Mouse (Mus musculus) testis, adult 2 months (tissue): ENCODE data around the gene Mrgprh. TPM values are rescaled to one million over a fixed set of nuclear protein-coding genes. Genes with fewer than 3 reads are reported as not detected.

Experiments used
- H3K27ac ChIP-seq: fragments of 200-500 bp; 2 replicates; pipeline ENCODE4 v1.5.1; 2012; ENCODE audit warnings: low read depth, low read length; ENCODE audit not compliant: control insufficient read depth, insufficient read depth
- H3K27me3 ChIP-seq: fragments of 200-500 bp; 2 replicates; pipeline ENCODE4 v1.6.1; 2012; ENCODE audit warnings: mild to moderate bottlenecking, low read length, moderate library complexity; ENCODE audit not compliant: control insufficient read depth, insufficient read depth
- H3K36me3 ChIP-seq: fragments of 200-500 bp; 2 replicates; pipeline ENCODE4 v1.6.1; 2012; ENCODE audit warnings: mild to moderate bottlenecking, low read length; ENCODE audit not compliant: control insufficient read depth, insufficient read depth
- H3K4me1 ChIP-seq: fragments of 200-500 bp; 2 replicates; pipeline ENCODE4 v1.6.1; 2012; ENCODE audit warnings: low read length; ENCODE audit not compliant: control insufficient read depth, insufficient read depth
- H3K4me3 ChIP-seq: fragments of 200-500 bp; 2 replicates; pipeline ENCODE4 v1.5.1; 2012; ENCODE audit warnings: low read depth, mild to moderate bottlenecking, low read length, moderate library complexity, mixed read lengths; ENCODE audit not compliant: control insufficient read depth
- CTCF ChIP-seq: fragments of 200-500 bp; IDR thresholded peaks from 2 replicates; pipeline ENCODE4 v1.5.1; 2012; ENCODE audit warnings: low read depth, mild to moderate bottlenecking, inconsistent platforms, low read length, moderate library complexity; ENCODE audit not compliant: control insufficient read depth, insufficient read depth, insufficient replicate concordance
- POLR2A ChIP-seq: fragments of 200-500 bp; IDR thresholded peaks from 2 replicates; pipeline ENCODE4 v1.6.1; 2012; ENCODE audit warnings: low read depth, mild to moderate bottlenecking, inconsistent platforms, low read length, moderate library complexity; ENCODE audit not compliant: control insufficient read depth
- polyA plus RNA-seq: library from polyadenylated mRNA; depleted of rRNA; stranded (reverse); fragments of >200 nt; gene quantifications from 2 replicates; pipeline ENCODE4 v1.2.3, GENCODE M21; 2012

Gene Mrgprh
- polyA plus RNA-seq, 1 experiment = 0.10 TPM

DNA sequence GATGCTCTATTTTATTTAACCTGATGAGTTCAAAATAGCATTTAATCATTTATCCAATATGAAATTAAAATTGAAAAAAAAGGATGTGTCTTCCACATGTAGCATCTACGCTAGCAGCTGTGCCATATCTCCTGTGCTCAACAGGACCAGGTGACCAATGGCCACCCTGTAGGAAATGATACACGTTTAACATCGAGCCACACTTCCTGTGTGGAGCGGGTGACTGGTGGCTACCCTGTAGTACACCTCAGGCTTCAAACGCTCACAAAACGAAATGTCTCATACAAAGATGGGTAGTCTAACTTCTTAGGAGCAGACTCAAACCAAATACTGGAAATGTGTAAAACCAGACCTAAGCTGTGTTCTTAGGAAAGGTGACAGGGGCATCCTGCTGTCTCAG is 32.0 kb upstream of the Mrgprh start:
- Histone ChIP-seq H3K4me1 (peaks cover 3% of the 10 kb centered on the region; the same call in 1 of the 2 replicates), H3K27me3 (no peaks in the 10 kb centered on the region), H3K4me3 (no peak overlapping the region), H3K36me3 (no peaks in the 10 kb centered on the region), H3K27ac (no peak overlapping the region)
- TF ChIP-seq POLR2A (no peak), CTCF (no peak)

DNA sequence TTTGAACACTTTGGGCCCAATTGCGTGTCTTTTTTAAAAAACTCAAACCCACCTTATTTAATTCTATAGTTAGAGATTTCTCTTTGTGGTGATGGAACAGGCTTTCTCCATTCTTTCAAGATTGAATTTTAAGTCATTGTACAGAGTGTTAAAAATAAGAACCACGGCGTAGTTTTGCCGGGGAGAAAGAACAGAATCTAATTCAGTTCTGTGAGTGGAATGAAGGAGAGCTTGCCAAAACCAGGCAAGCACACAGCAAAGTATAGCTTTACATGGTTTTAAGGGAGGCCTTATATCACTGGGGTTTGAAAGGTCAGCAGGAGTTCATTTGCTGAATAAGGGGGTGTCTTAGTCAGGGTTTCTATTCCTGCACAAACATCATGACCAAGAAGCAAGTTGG is 31.3 kb upstream of the Mrgprh start:
- TF ChIP-seq CTCF (no peak), POLR2A (no peak)
- H3K27me3 ChIP-seq = no peaks in the 10 kb centered on the region

DNA sequence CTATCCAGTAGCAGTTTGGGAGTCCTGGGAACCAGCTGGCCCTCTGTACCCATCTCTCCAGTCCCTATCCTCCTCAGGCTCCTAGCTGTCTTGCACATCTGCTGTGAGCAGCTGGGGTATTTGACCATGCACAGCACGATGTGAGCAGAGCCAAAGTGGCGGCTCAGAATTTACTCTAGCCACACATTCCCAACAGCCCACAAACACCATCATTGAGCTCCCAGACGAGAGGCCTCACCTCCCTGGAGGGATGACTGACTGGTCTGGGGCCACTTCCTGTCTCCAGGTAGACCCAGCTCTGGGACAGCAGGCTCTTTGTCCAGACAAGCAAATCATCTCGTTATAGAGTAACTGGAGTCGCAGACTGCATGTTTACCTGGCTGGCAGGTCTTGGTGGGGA is 30.0 kb upstream of the Mrgprh start:
- Histone ChIP-seq H3K27ac (no peak overlapping the region), H3K36me3 (no peaks in the 10 kb centered on the region), H3K4me3 (no peak overlapping the region), H3K4me1 (peaks cover 3% of the 10 kb centered on the region; the same call in 1 of the 2 replicates), H3K27me3 (no peaks in the 10 kb centered on the region)
- no peak for TF ChIP-seq POLR2A
- TF ChIP-seq CTCF = no peak

More for the DNA sequence above, 31.3 kb upstream of the Mrgprh start:
- Histone ChIP-seq H3K4me1 (peaks cover 3% of the 10 kb centered on the region; the same call in 1 of the 2 replicates), H3K36me3 (no peaks in the 10 kb centered on the region), H3K4me3 (no peak overlapping the region), H3K27ac (no peak overlapping the region)

DNA sequence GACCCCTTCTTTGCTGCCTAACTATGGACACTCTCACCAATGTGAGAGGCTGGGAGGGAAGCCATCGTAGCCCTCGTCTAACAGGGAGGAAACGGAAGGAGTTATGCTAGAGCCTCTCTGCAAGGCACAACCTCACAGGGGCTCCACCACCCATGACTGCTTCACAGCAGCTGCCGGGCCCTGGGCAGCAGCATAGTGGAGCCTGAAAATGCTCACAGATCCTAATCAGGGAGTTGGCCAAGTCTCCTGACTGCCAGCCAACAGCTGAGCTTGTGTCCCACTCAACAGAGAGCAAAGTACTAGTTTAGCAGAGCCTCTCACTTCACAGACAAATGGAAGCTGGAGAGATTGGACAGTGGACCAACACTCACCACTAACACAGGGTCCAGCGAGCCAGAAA is 29.4 kb upstream of the Mrgprh start:
- H3K4me1 ChIP-seq = peaks cover 3% of the 10 kb centered on the region; the same call in 1 of the 2 replicates
- no peaks in the 10 kb centered on the region for H3K27me3 ChIP-seq
- H3K36me3 ChIP-seq = no peaks in the 10 kb centered on the region
- H3K27ac ChIP-seq = no peak overlapping the region
- H3K4me3 ChIP-seq = no peak overlapping the region
- TF ChIP-seq POLR2A (no peak), CTCF (no peak)

DNA sequence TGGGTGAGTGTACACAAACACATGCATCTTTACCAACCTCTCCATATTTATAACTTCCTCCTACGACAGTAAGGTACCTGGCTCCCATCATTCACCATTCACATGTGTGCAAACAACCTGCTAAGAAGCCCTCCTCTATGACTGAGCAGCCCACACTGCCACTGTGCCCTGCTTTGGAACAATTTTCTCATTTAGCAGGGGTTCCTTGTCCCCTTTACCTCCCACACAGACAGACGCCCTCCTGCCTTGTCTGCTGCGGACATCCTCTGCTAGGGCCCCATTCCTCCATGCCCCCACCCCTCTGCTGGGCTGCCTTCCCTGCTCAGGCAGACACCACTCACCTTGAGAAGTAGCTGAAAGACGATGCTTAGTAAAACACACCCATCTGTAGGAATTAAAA is 28.1 kb upstream of the Mrgprh start:
- H3K27me3 ChIP-seq = no peaks in the 10 kb centered on the region
- no peak overlapping the region for H3K4me3 ChIP-seq
- no peak overlapping the region for H3K27ac ChIP-seq
- peaks cover 4% of the 10 kb centered on the region; the same call in 1 of the 2 replicates for H3K4me1 ChIP-seq
- H3K36me3 ChIP-seq = no peaks in the 10 kb centered on the region
- TF ChIP-seq CTCF = no peak
- TF ChIP-seq POLR2A = no peak

DNA sequence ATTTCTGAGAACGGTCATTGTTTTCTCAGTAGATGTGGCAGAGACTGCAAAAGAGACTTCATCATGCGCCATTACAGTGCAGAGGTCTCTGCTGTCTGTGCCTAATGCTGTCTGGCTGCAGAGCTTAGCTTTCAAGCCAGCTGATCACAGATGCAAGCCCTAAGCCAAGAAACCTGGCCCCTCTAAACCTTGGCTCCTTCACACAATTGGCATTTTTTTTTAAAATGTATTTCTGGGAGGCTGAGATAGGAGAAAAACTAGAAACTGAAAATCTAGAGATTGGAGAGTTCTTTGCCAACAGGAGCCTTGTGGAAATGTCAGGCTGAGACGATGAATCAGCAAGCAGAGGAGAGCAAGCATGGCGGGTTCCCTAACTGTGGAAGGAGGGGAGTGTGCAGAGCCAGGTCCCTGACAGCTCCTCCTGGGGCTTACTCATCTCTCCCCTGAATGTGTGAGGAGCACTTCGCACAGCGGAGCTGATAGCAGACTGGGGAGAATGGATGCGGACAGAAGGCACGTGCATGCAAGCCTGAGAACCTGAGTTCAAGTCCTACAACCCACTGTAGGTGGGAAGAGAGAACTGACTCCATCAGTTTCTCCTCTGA is 26.0 kb upstream of the Mrgprh start:
- Histone ChIP-seq H3K27ac (no peak overlapping the region), H3K4me3 (no peak overlapping the region), H3K36me3 (no peaks in the 10 kb centered on the region), H3K27me3 (no peaks in the 10 kb centered on the region), H3K4me1 (peaks cover 11% of the 10 kb centered on the region)
- no peak for TF ChIP-seq POLR2A
- no peak for TF ChIP-seq CTCF

DNA sequence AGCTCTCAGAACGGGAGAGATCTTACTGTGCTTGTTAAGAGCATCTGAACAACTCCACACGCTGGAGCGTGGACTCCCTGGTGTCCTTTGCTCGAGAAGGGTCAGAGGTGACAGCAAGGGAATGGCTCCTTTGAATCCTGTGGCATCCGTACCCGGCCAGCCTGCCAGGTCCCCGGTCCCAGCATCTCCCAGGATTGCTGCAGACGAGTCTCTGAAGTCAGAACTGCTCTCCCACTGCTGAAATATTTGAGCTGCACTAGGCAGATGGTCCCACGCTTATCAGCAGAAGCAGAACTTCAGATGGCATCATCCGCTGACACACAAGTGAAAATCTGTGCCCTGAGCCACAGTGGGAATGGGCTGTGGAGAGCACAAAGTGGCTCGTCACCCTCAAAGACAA is 24.1 kb upstream of the Mrgprh start:
- H3K4me3 ChIP-seq = no peak overlapping the region
- H3K27ac ChIP-seq = no peak overlapping the region
- TF ChIP-seq POLR2A (no peak), CTCF (no peak)

More for the DNA sequence above, 24.1 kb upstream of the Mrgprh start:
- Histone ChIP-seq H3K36me3 (no peaks in the 10 kb centered on the region), H3K27me3 (no peaks in the 10 kb centered on the region), H3K4me1 (peaks cover 8% of the 10 kb centered on the region)
